Mouse (Mus musculus) urinary bladder, adult 2 months (tissue): Measurements from ENCODE around the gene Pin1rt1. TPM values are rescaled to one million over a fixed set of nuclear protein-coding genes. Genes with fewer than 3 reads are reported as not detected.
A peak's percentile ranks its signal among the peaks of the same experiment; 100 is the strongest.

Experiments used
- DNase-seq: peaks from one replicate; pipeline ENCODE4 v3.0.0; 2022; ENCODE audit warnings: low spot score
- polyA plus RNA-seq: library from polyadenylated mRNA; depleted of rRNA; stranded (reverse); fragments of >200 nt; gene quantifications from 2 replicates; pipeline ENCODE4 v1.2.3, GENCODE M21; 2012; rRNA removed

Pin1rt1 gene
- polyA plus RNA-seq, 1 experiment = not detected

GRCm38 (mm10) chr2:104712486-104712809, 3.7 kb downstream of the Pin1rt1 start:
- no peak for DNase-seq

- peak; percentile 78 for DNase-seq
These were observed 4.3 kb downstream of the Pin1rt1 start, which contains the start of gene Tcp11l1 for GRCm38 (mm10) chr2:104711585-104712485. Tcp11l1 (minus strand) TSS chr2:104712169.

GRCm38 (mm10) chr2:104710670-104711370, 5.4 kb downstream of the Pin1rt1 start:
- no peak for DNase-seq

GRCm38 (mm10) chr2:104709786-104710337, 6.3 kb downstream of the Pin1rt1 start:
- no peak for DNase-seq

GRCm38 (mm10) chr2:104704355-104704754, 11.8 kb downstream of the Pin1rt1 start:
- DNase-seq = no peak

GRCm38 (mm10) chr2:104703158-104703557, 13.0 kb downstream of the Pin1rt1 start:
- DNase-seq = no peak

GRCm38 (mm10) chr2:104699659-104700058, 16.5 kb downstream of the Pin1rt1 start:
- DNase-seq = no peak

- no peak for DNase-seq
These were observed 23.6 kb downstream of the Pin1rt1 start for GRCm38 (mm10) chr2:104692551-104692950.

GRCm38 (mm10) chr2:104690720-104691119, 25.5 kb downstream of the Pin1rt1 start:
- DNase-seq = no peak

- DNase-seq = no peak
These were observed 27.5 kb downstream of the Pin1rt1 start for GRCm38 (mm10) chr2:104688724-104689123.

GRCm38 (mm10) chr2:104688321-104688720, 27.9 kb downstream of the Pin1rt1 start:
- DNase-seq = no peak

GRCm38 (mm10) chr2:104687261-104687660, 28.9 kb downstream of the Pin1rt1 start:
- no peak for DNase-seq

- DNase-seq = peak; percentile 53
These were observed 30.8 kb downstream of the Pin1rt1 start for GRCm38 (mm10) chr2:104685418-104685817.

- DNase-seq = no peak
These were observed 31.4 kb downstream of the Pin1rt1 start for GRCm38 (mm10) chr2:104684771-104685170.

- no peak for DNase-seq
These were observed 38.9 kb downstream of the Pin1rt1 start for GRCm38 (mm10) chr2:104677326-104677725.

GRCm38 (mm10) chr2:104671724-104672123, 44.5 kb downstream of the Pin1rt1 start:
- DNase-seq = no peak

- no peak for DNase-seq
These were observed 46.9 kb downstream of the Pin1rt1 start for GRCm38 (mm10) chr2:104669122-104669804.

Other genes with a start within 250 kb of the Pin1rt1 start
- 33.0 and 43.4 TPM in 2 replicates for gene Hipk3, start 221.9 kb downstream of the Pin1rt1 start, polyA plus RNA-seq
- 28.6 and 36.1 TPM in 2 replicates for gene Cstf3, start 125.9 kb downstream of the Pin1rt1 start, polyA plus RNA-seq
- gene Tcp11l1, start 4.2 kb downstream of the Pin1rt1 start, polyA plus RNA-seq = 11.4 and 13.8 TPM in 2 replicates
- gene Depdc7, start 26.5 kb upstream of the Pin1rt1 start, polyA plus RNA-seq = 11.2 and 15.3 TPM in 2 replicates
- gene Qser1, start 100.4 kb upstream of the Pin1rt1 start, polyA plus RNA-seq = 8.1 and 10.3 TPM in 2 replicates
- gene Prrg4, start 133.5 kb upstream of the Pin1rt1 start, polyA plus RNA-seq = 5.0 and 5.5 TPM in 2 replicates
- gene Ccdc73, start 151.4 kb upstream of the Pin1rt1 start, polyA plus RNA-seq = 13.0 and 13.1 TPM in 2 replicates